21 mouse cellular contexts compared by ENCODE assay signal in genomic region chr15:80538075-80538474, GRCm38 (mm10). TPM values are rescaled to one million over a fixed set of nuclear protein-coding genes. Genes with fewer than 3 reads are reported as not detected.
"Had no signal": no experiment of that assay in that cellular context is flagged by ENCODE, and none has a peak within 500 bp of the region (broad histone marks: within the 10 kb centered on the region; RNA-seq: fewer than 3 reads in every experiment).

No protein-coding gene starts in this region.

- H3K36me3 ChIP-seq: limb, embryonic 13.5 days; midbrain, embryonic 12.5 days; neural tube, embryonic 15.5 days had no signal

- H3K4me3 ChIP-seq: layer of hippocampus, adult 2 months; limb, embryonic 13.5 days; midbrain, embryonic 12.5 days; neural tube, embryonic 15.5 days had no signal

- H3K27ac ChIP-seq: kidney, postnatal 0 days; layer of hippocampus, adult 2 months; limb, embryonic 13.5 days; liver, embryonic 14.5 days; midbrain, embryonic 12.5 days; neural tube, embryonic 15.5 days had no signal

- H3K27me3 ChIP-seq: limb, embryonic 13.5 days; neural tube, embryonic 15.5 days had no signal

- DNase-seq: kidney, adult 11 months; kidney, adult 9 months; kidney, postnatal 36 days; lung, adult 18-20 months; right cerebral cortex, adult 18-20 months; right cerebral cortex, postnatal 25 days had no signal

- H3K4me1 ChIP-seq: limb, embryonic 13.5 days; midbrain, embryonic 12.5 days had no signal

RNA-seq across cellular contexts. Expression of gene Enthd1, which starts 26.9 kb away (rescaled TPM):
- total RNA-seq: layer of hippocampus, adult 2 months; layer of hippocampus, postnatal 10 days; left cerebral cortex, postnatal 36 days; liver, adult 2 months; megakaryocyte-erythroid progenitor cell, adult 5-6 weeks had no signal
- polyA plus RNA-seq: kidney, postnatal 0 days; limb, embryonic 13.5 days; liver, adult 2 months; liver, embryonic 14.5 days; lung, embryonic 16.5 days; midbrain, embryonic 12.5 days; midbrain, embryonic 16.5 days; neural tube, embryonic 11.5 days; neural tube, embryonic 15.5 days; small intestine, adult 2 months; stomach, embryonic 14.5 days had no signal
